8 mouse cellular contexts compared by ENCODE assay signal in genomic region chr11:29885160-29885559, GRCm38 (mm10). TPM values are rescaled to one million over a fixed set of nuclear protein-coding genes. Genes with fewer than 3 reads are reported as not detected.
DNase-seq lines count a peak whose midpoint lies in the region; ATAC-seq and TF ChIP-seq lines count a peak whose summit lies in the region.

No protein-coding gene starts in this region.

- H3K36me3 ChIP-seq in embryonic facial prominence, embryonic 15.5 days: no peaks in the 10 kb centered on the region
- H3K36me3 ChIP-seq in liver, postnatal 0 days (replicated peaks; ENCODE audit: insufficient read depth, low read length): no peaks in the 10 kb centered on the region
- no peaks in the 10 kb centered on the region for H3K36me3 ChIP-seq in neural tube, embryonic 15.5 days

- no peak overlapping the region for H3K4me2 ChIP-seq in embryonic facial prominence, embryonic 15.5 days (replicated peaks)
- no peak overlapping the region for H3K4me2 ChIP-seq in liver, postnatal 0 days (ENCODE audit: low read depth, low read length)
- no peak overlapping the region for H3K4me2 ChIP-seq in neural tube, embryonic 15.5 days

- H3K4me1 ChIP-seq in embryonic facial prominence, embryonic 15.5 days: no peaks in the 10 kb centered on the region
- H3K4me1 ChIP-seq in liver, postnatal 0 days (ENCODE audit: insufficient read depth): no peaks in the 10 kb centered on the region
- H3K4me1 ChIP-seq in neural tube, embryonic 15.5 days: no peaks in the 10 kb centered on the region

- WGBS in embryonic facial prominence, embryonic 15.5 days: 0% methylated on average over 1 of the region's 1 CpGs
- WGBS in large intestine, adult 2 months: 2% methylated on average over 1 of the region's 1 CpGs
- WGBS in liver, postnatal 0 days (ENCODE audit: insufficient replicate concordance): 0% methylated on average over 1 of the region's 1 CpGs
- 9% methylated on average over 1 of the region's 1 CpGs for WGBS in neural tube, embryonic 15.5 days

- no peaks in the 10 kb centered on the region for H3K9me3 ChIP-seq in embryonic facial prominence, embryonic 15.5 days (replicated peaks)
- no peaks in the 10 kb centered on the region for H3K9me3 ChIP-seq in liver, postnatal 0 days (ENCODE audit: low read length)
- no peaks in the 10 kb centered on the region for H3K9me3 ChIP-seq in neural tube, embryonic 15.5 days (replicated peaks)

- peak; percentile 82 for TF ChIP-seq CTCF in liver, postnatal 0 days (IDR thresholded peaks at IDR 0.05; ENCODE audit: low read depth)

- no peaks in the 10 kb centered on the region for H3K27me3 ChIP-seq in embryonic facial prominence, embryonic 15.5 days
- no peaks in the 10 kb centered on the region for H3K27me3 ChIP-seq in liver, postnatal 0 days (ENCODE audit: insufficient read depth, low read length)
- H3K27me3 ChIP-seq in neural tube, embryonic 15.5 days (replicated peaks): no peaks in the 10 kb centered on the region

- no peak overlapping the region for H3K9ac ChIP-seq in embryonic facial prominence, embryonic 15.5 days
- no peak overlapping the region for H3K9ac ChIP-seq in liver, postnatal 0 days (replicated peaks)
- H3K9ac ChIP-seq in neural tube, embryonic 15.5 days (replicated peaks): no peak overlapping the region

- no peak overlapping the region for H3K4me3 ChIP-seq in embryonic facial prominence, embryonic 15.5 days (replicated peaks)
- H3K4me3 ChIP-seq in liver, postnatal 0 days (ENCODE audit: low read depth, low read length): no peak overlapping the region
- H3K4me3 ChIP-seq in neural tube, embryonic 15.5 days (replicated peaks): no peak overlapping the region

- no peak overlapping the region for H3K27ac ChIP-seq in embryonic facial prominence, embryonic 15.5 days (replicated peaks)
- H3K27ac ChIP-seq in liver, postnatal 0 days (ENCODE audit: low read depth): no peak overlapping the region
- H3K27ac ChIP-seq in neural tube, embryonic 15.5 days (replicated peaks): no peak overlapping the region

- DNase-seq in ES-CJ7 (ENCODE audit: low read depth, low spot score): peak; percentile 72
- DNase-seq in adrenal gland, postnatal 14 days: peak; percentile 72
- DNase-seq in heart, postnatal 25 days (ENCODE audit: low spot score): peak; percentile 2
- peak; percentile 31 for DNase-seq in large intestine, adult 2 months (ENCODE audit: low read depth, low spot score)
- DNase-seq in liver, postnatal 0 days: peak; percentile 50
- DNase-seq in yolk sac, embryonic 10.5 days (ENCODE audit: low spot score): peak; percentile 36

- intact Hi-C loops in heart, postnatal 25 days (cut with DNase I): loop anchor here (2.0 to 5.0 kb wide), 3 partner anchors 22 to 308 kb away; no protein-coding TSS in a partner anchor

- peak; percentile 34; the same call in 1 of the 2 replicates for ATAC-seq in embryonic facial prominence, embryonic 15.5 days (ENCODE audit: insufficient number of reproducible peaks, low FRiP score, low TSS enrichment, low read depth)
- peak; percentile 47; the same call in 1 of the 2 replicates for ATAC-seq in liver, postnatal 0 days
- ATAC-seq in neural tube, embryonic 15.5 days (ENCODE audit: low FRiP score): peak; percentile 86

- no peak for TF ChIP-seq EP300 in liver, postnatal 0 days (IDR thresholded peaks at IDR 0.05; ENCODE audit: low read depth)

RNA-seq across cellular contexts. Expression of gene 4931440F15Rik, which starts 59.7 kb away (rescaled TPM):
- total RNA-seq in adrenal gland, postnatal 14 days (2021): 0.53 and 0.56 TPM in 2 replicates
- polyA plus RNA-seq in embryonic facial prominence, embryonic 15.5 days (2015; fragmentation: Nextera tagmentation; extraction: Ambion mirVana): 0.24 and 0.38 TPM in 2 replicates
- 1 to 10 TPM; 1.8 to 2.3 TPM for total RNA-seq in heart, postnatal 25 days (2021)
- polyA plus RNA-seq in large intestine, adult 2 months (2012; rRNA removed): 0.04 and 0.25 TPM in 2 replicates
- 0.33 TPM in 2 replicates for polyA plus RNA-seq in liver, postnatal 0 days (2015; fragmentation: Nextera tagmentation; extraction: Ambion mirVana)
- polyA plus RNA-seq in neural tube, embryonic 15.5 days (2015; fragmentation: Nextera tagmentation; extraction: Ambion mirVana): 0.70 and 0.79 TPM in 2 replicates

Comparison
In these comparisons a context has a peak if more than half of its experiments do, and no peak if none do; other contexts are left out.
1. DNase-seq: peak in every context shown above with its lines; median percentile 72 in ES-CJ7; 72 in adrenal gland, postnatal 14 days; 50 in liver, postnatal 0 days; 36 in yolk sac, embryonic 10.5 days; 31 in large intestine, adult 2 months; 2 in heart, postnatal 25 days.
2. ATAC-seq: peak in every context shown above with its lines; median percentile 86 in neural tube, embryonic 15.5 days; 47 in liver, postnatal 0 days; 34 in embryonic facial prominence, embryonic 15.5 days.